25 mouse cellular contexts compared by ENCODE assay signal in the genomic region with DNA sequence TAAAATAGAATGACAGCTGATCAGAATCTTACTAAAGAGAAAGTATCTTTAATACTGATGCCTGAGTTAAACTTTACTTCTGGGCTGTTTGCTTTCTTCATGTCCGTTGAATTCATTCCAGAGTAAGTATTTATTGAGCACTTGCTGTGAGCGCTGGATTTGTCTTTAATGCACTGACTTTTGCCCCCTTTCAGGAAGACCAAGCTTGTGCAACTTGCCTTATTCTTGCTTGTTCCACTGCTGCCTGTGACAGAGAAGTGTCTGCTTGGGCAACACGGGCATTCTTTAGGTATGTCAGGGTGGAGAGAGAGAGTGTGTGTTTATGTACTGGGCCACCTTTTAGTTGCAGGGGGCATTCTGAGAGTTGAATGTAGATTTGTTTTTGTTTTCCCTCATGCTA.
"Had no signal": no experiment of that assay in that cellular context is flagged by ENCODE, and none has a peak within 500 bp of the region (broad histone marks: within the 10 kb centered on the region; RNA-seq: fewer than 3 reads in every experiment).

No protein-coding gene starts in this region.

- ATAC-seq: forebrain, postnatal 0 days; hindbrain, postnatal 0 days; intestine, embryonic 16.5 days had no signal

- H3K9me3 ChIP-seq: heart, embryonic 13.5 days; heart, embryonic 15.5 days; hindbrain, embryonic 13.5 days; hindbrain, embryonic 15.5 days; kidney, embryonic 15.5 days; limb, embryonic 13.5 days; limb, embryonic 15.5 days had no signal

- H3K4me1 ChIP-seq: heart, embryonic 13.5 days; heart, embryonic 15.5 days; hindbrain, embryonic 13.5 days; hindbrain, embryonic 15.5 days; kidney, embryonic 15.5 days; limb, embryonic 13.5 days; limb, embryonic 15.5 days had no signal

- DNase-seq: forebrain, postnatal 0 days; gastrocnemius, postnatal 14 days; gastrocnemius, postnatal 36 days; heart, adult 18-20 months; heart, postnatal 14 days; heart, postnatal 36 days; kidney, adult 11 months; kidney, adult 2 months; kidney, adult 9 months; kidney, postnatal 14 days; kidney, postnatal 36 days; layer of hippocampus, adult 9-11 months; layer of hippocampus, postnatal 36 days; left cerebral cortex, postnatal 4 days had no signal

- H3K27me3 ChIP-seq: heart, embryonic 13.5 days; heart, embryonic 15.5 days; hindbrain, embryonic 13.5 days; hindbrain, embryonic 15.5 days; kidney, embryonic 15.5 days; limb, embryonic 13.5 days; limb, embryonic 15.5 days had no signal

- H3K27ac ChIP-seq: heart, embryonic 13.5 days; heart, embryonic 15.5 days; hindbrain, embryonic 13.5 days; hindbrain, embryonic 15.5 days; hindbrain, postnatal 0 days; kidney, embryonic 15.5 days; kidney, postnatal 0 days; limb, embryonic 13.5 days; limb, embryonic 15.5 days had no signal

- H3K9ac ChIP-seq: forebrain, postnatal 0 days; heart, embryonic 13.5 days; heart, embryonic 15.5 days; hindbrain, embryonic 13.5 days; hindbrain, embryonic 15.5 days; kidney, embryonic 15.5 days; limb, embryonic 13.5 days; limb, embryonic 15.5 days had no signal

- H3K4me2 ChIP-seq: heart, embryonic 11.5 days; heart, embryonic 13.5 days; heart, embryonic 15.5 days; hindbrain, embryonic 13.5 days; hindbrain, embryonic 15.5 days; kidney, embryonic 15.5 days; limb, embryonic 13.5 days; limb, embryonic 15.5 days had no signal

- H3K4me3 ChIP-seq: heart, embryonic 13.5 days; heart, embryonic 15.5 days; hindbrain, embryonic 13.5 days; hindbrain, embryonic 15.5 days; kidney, embryonic 15.5 days; limb, embryonic 13.5 days; limb, embryonic 15.5 days had no signal
